In genomic region chr2:90474593-90475405, GRCm38 (mm10) we compare ENCODE assay signal across 8 mouse cellular contexts.
DNase-seq lines count a peak whose midpoint lies in the region; ATAC-seq lines count a peak whose summit lies in the region.

No protein-coding gene starts in this region.

- H3K9me3 ChIP-seq in hindbrain, embryonic 16.5 days (ENCODE audit: control insufficient read depth, low read length), result no peaks in the 10 kb centered on the region

- H3K36me3 ChIP-seq in hindbrain, embryonic 16.5 days (ENCODE audit: control insufficient read depth, insufficient read depth, low read length), result no peaks in the 10 kb centered on the region

- ATAC-seq in activated CD4-positive, CD25-positive, alpha-beta regulatory T cell, adult 4 months, result peak; percentile 93
- ATAC-seq in hindbrain, embryonic 16.5 days, result peak; percentile 92

- H3K27me3 ChIP-seq in hindbrain, embryonic 16.5 days (replicated peaks; ENCODE audit: control insufficient read depth, insufficient read depth, low read length), result no peaks in the 10 kb centered on the region

- peak overlapping the region; percentile 64 for H3K4me2 ChIP-seq in hindbrain, embryonic 16.5 days (ENCODE audit: low read length)

- H3K4me3 ChIP-seq in hindbrain, embryonic 16.5 days (ENCODE audit: low read length), result peak overlapping the region; percentile 36

- peak overlapping the region; percentile 79 for H3K27ac ChIP-seq in hindbrain, embryonic 16.5 days (ENCODE audit: low read depth, low read length)

- peaks cover 11% of the 10 kb centered on the region for H3K4me1 ChIP-seq in hindbrain, embryonic 16.5 days (ENCODE audit: control insufficient read depth, insufficient read depth, low read depth, low read length)

- WGBS in hindbrain, embryonic 16.5 days, result 4% methylated on average over 11 of the region's 11 CpGs

- H3K9ac ChIP-seq in hindbrain, embryonic 16.5 days (ENCODE audit: low read depth, low read length), result peak overlapping the region; percentile 53

- DNase-seq in cerebellum, postnatal 4 days (ENCODE audit: low spot score in 2 of 2), result peak; percentile 58 to 86
- peak; percentile 83 for DNase-seq in gastrocnemius, adult 18-20 months (ENCODE audit: low spot score)
- peak; percentile 72 for DNase-seq in left cerebral cortex, adult 11 months (ENCODE audit: low spot score)
- DNase-seq in lung, postnatal 36 days, result peak; percentile 94
- peak; percentile 96 for DNase-seq in retina, postnatal 1 day
- DNase-seq in thymus, postnatal 4 days, result peak; percentile 90

Comparison
In these comparisons a context has a peak if more than half of its experiments do, and no peak if none do; other contexts are left out.
1. Peak in every context shown above with its lines: DNase-seq, ATAC-seq, H3K4me3 ChIP-seq and H3K27ac ChIP-seq.